In the genomic region with DNA sequence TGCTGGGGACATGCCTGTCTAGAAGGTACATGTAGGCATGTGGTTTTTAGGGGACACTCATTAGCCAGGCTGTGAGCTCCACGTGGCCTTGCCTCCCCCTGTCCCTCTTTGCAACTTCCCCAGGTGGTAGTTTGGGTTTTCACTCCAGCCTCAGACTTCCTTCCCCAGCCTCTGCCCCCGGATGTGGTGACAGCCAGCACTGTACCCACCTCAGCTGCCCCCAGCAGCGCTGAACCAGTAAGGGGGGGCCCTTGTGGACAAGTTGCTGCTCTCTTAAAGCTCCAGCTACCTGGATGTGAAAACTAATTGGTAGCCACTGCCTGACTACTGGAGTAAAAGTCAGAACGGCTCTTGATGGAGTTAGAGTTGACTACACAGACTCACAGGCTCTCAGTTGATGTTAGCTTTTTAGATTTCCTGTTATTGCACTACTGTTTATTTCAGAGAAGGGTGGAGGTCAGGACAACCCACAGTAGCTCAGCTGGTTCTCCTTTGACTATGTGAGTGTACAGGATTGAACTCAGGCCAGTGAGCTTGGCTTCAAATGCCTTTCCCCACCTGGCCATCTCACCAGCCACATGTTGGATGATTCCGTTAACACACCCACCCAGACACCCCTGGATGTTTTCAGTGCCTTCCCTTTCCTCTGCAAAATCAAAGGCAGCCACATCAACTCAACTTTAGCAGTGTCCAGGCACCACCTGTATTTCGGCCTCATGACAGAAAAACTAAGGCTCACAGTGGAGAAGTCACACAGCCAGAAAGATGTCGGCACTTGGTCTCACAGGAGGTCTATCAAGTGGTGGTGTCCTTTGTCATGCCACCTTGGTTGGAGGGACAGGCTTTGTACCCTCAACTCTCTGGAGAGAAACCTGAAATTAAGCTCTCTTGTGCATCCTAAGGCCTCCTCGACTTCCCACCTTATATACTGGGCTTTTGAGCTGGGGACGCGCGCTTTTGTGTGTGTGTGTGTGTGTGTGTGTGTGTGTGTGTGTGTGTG, we compare ENCODE assay signal across 8 mouse cellular contexts. TPM values are rescaled to one million over a fixed set of nuclear protein-coding genes. Genes with fewer than 3 reads are reported as not detected.
DNase-seq lines count a peak whose midpoint lies in the region; ATAC-seq and TF ChIP-seq lines count a peak whose summit lies in the region.

No protein-coding gene starts in this region.

- no peaks in the 10 kb centered on the region for H3K27me3 ChIP-seq in kidney, adult 2 months (replicated peaks; ENCODE audit: control insufficient read depth, insufficient read depth, low read length)
- no peaks in the 10 kb centered on the region for H3K27me3 ChIP-seq in forebrain, embryonic 13.5 days
- H3K27me3 ChIP-seq in limb, embryonic 12.5 days, result no peaks in the 10 kb centered on the region
- H3K27me3 ChIP-seq in midbrain, embryonic 12.5 days, result peaks cover 3% of the 10 kb centered on the region; the same call in 1 of the 2 replicates

- H3K4me3 ChIP-seq in kidney, adult 2 months (ENCODE audit: insufficient read depth, low read depth, low read length), result peak overlapping the region; percentile 83
- H3K4me3 ChIP-seq in forebrain, embryonic 13.5 days, result peak overlapping the region; percentile 62
- H3K4me3 ChIP-seq in limb, embryonic 12.5 days (replicated peaks), result peak overlapping the region; percentile 67
- H3K4me3 ChIP-seq in midbrain, embryonic 12.5 days, result peak overlapping the region; percentile 52

- no peak for TF ChIP-seq CTCF in kidney, adult 2 months (conservative IDR thresholded peaks at IDR 0.05; ENCODE audit: insufficient read depth, insufficient read length, low read depth, low read length)

- H3K27ac ChIP-seq in kidney, adult 2 months (ENCODE audit: insufficient read depth, low read depth, low read length), result peak overlapping the region; percentile 63
- H3K27ac ChIP-seq in forebrain, embryonic 13.5 days, result peak overlapping the region; percentile 19; the same call in 1 of the 2 replicates
- peak overlapping the region; percentile 90 for H3K27ac ChIP-seq in limb, embryonic 12.5 days
- peak overlapping the region; percentile 67 for H3K27ac ChIP-seq in midbrain, embryonic 12.5 days (replicated peaks)

- no peak for TF ChIP-seq POLR2A in kidney, adult 2 months (IDR thresholded peaks at IDR 0.05; ENCODE audit: low read depth, low read length)

- H3K9ac ChIP-seq in forebrain, embryonic 13.5 days, result peak overlapping the region; percentile 82; the same call in 1 of the 2 replicates
- H3K9ac ChIP-seq in limb, embryonic 12.5 days (replicated peaks), result peak overlapping the region; percentile 81
- peak overlapping the region; percentile 87 for H3K9ac ChIP-seq in midbrain, embryonic 12.5 days (replicated peaks)

- 0 out of 2 replicates have a peak, but pooled peaks have one; percentile 4 for ATAC-seq in forebrain, embryonic 13.5 days
- no peak for ATAC-seq in limb, embryonic 12.5 days (ENCODE audit: insufficient number of reproducible peaks, insufficient read depth, low FRiP score, low TSS enrichment, low read depth)
- no peak for ATAC-seq in midbrain, embryonic 12.5 days (ENCODE audit: low FRiP score, low read depth)

- H3K4me2 ChIP-seq in forebrain, embryonic 13.5 days, result peak overlapping the region; percentile 98
- peak overlapping the region; percentile 99 for H3K4me2 ChIP-seq in limb, embryonic 12.5 days
- H3K4me2 ChIP-seq in midbrain, embryonic 12.5 days (replicated peaks), result peak overlapping the region; percentile 97

- 44% methylated on average over 11 of the region's 11 CpGs for WGBS in kidney, adult 2 months
- 46% methylated on average over 11 of the region's 11 CpGs for WGBS in forebrain, embryonic 13.5 days
- 39% methylated on average over 11 of the region's 11 CpGs for WGBS in limb, embryonic 12.5 days
- WGBS in midbrain, embryonic 12.5 days, result 49% methylated on average over 11 of the region's 11 CpGs

- H3K4me1 ChIP-seq in kidney, adult 2 months (ENCODE audit: control insufficient read depth, insufficient read depth, low read length), result 0 out of 2 replicates have a peak, but pooled peaks cover 5% of the 10 kb centered on the region
- peaks cover 28% of the 10 kb centered on the region for H3K4me1 ChIP-seq in forebrain, embryonic 13.5 days
- peaks cover 29% of the 10 kb centered on the region for H3K4me1 ChIP-seq in limb, embryonic 12.5 days (replicated peaks)
- peaks cover 30% of the 10 kb centered on the region for H3K4me1 ChIP-seq in midbrain, embryonic 12.5 days

- H3K36me3 ChIP-seq in kidney, adult 2 months (ENCODE audit: control insufficient read depth, insufficient read depth, low read length), result no peaks in the 10 kb centered on the region
- peaks cover 51% of the 10 kb centered on the region for H3K36me3 ChIP-seq in forebrain, embryonic 13.5 days (ENCODE audit: poor library complexity, severe bottlenecking)
- H3K36me3 ChIP-seq in limb, embryonic 12.5 days, result peaks cover 48% of the 10 kb centered on the region
- peaks cover 51% of the 10 kb centered on the region for H3K36me3 ChIP-seq in midbrain, embryonic 12.5 days

- peak; percentile 21 for DNase-seq in kidney, adult 2 months
- DNase-seq in kidney, adult 8-10 months, result no peak
- peak; percentile 83 to 89 for DNase-seq in thymus, adult 18-20 months
- no peak for DNase-seq in adrenal gland, adult 18-20 months (ENCODE audit: low spot score in 2 of 2)
- DNase-seq in c-Kit-positive CD71-positive TER-119-positive erythroid progenitor cells, embryonic 14.5 days (ENCODE audit: low spot score), result no peak

- no peaks in the 10 kb centered on the region for H3K9me3 ChIP-seq in forebrain, embryonic 13.5 days (replicated peaks)
- H3K9me3 ChIP-seq in limb, embryonic 12.5 days, result no peaks in the 10 kb centered on the region
- H3K9me3 ChIP-seq in midbrain, embryonic 12.5 days, result no peaks in the 10 kb centered on the region

RNA-seq across cellular contexts. Expression of gene Prkd2, which starts 0.8 kb away (rescaled TPM):
- 18.3 and 23.3 TPM in 2 replicates for polyA plus RNA-seq in kidney, adult 2 months (2012; rRNA removed)
- 7.7 and 8.3 TPM in 2 replicates for polyA plus RNA-seq in forebrain, embryonic 13.5 days (2015; fragmentation: Nextera tagmentation; extraction: Ambion mirVana)
- 16.0 and 16.2 TPM in 2 replicates for polyA plus RNA-seq in limb, embryonic 12.5 days (2016; fragmentation: Nextera tagmentation; extraction: Ambion mirVana)
- 10.2 and 12.0 TPM in 2 replicates for polyA plus RNA-seq in midbrain, embryonic 12.5 days (2016; fragmentation: Nextera tagmentation; extraction: Ambion mirVana)
- total RNA-seq in adrenal gland, adult 18-20 months (2021), result 10 to 100 TPM; 13.9 to 23.3 TPM

RNA-seq across cellular contexts. Expression of gene Fkrp, which starts 25.3 kb away (rescaled TPM):
- 31.0 and 33.9 TPM in 2 replicates for polyA plus RNA-seq in kidney, adult 2 months (2012; rRNA removed)
- 24.0 and 28.0 TPM in 2 replicates for polyA plus RNA-seq in forebrain, embryonic 13.5 days (2015; fragmentation: Nextera tagmentation; extraction: Ambion mirVana)
- 33.1 and 34.8 TPM in 2 replicates for polyA plus RNA-seq in limb, embryonic 12.5 days (2016; fragmentation: Nextera tagmentation; extraction: Ambion mirVana)
- 36.9 and 41.2 TPM in 2 replicates for polyA plus RNA-seq in midbrain, embryonic 12.5 days (2016; fragmentation: Nextera tagmentation; extraction: Ambion mirVana)
- 10 to 100 TPM; 23.7 to 25.2 TPM for total RNA-seq in adrenal gland, adult 18-20 months (2021)

RNA-seq across cellular contexts. Expression of gene Strn4, which starts 26.2 kb away (rescaled TPM):
- polyA plus RNA-seq in kidney, adult 2 months (2012; rRNA removed), result 94.4 and 116 TPM in 2 replicates
- polyA plus RNA-seq in forebrain, embryonic 13.5 days (2015; fragmentation: Nextera tagmentation; extraction: Ambion mirVana), result 147 and 164 TPM in 2 replicates
- 148 and 155 TPM in 2 replicates for polyA plus RNA-seq in limb, embryonic 12.5 days (2016; fragmentation: Nextera tagmentation; extraction: Ambion mirVana)
- polyA plus RNA-seq in midbrain, embryonic 12.5 days (2016; fragmentation: Nextera tagmentation; extraction: Ambion mirVana), result 191 and 196 TPM in 2 replicates
- 10 to 100 TPM; 67.7 to 69.3 TPM for total RNA-seq in adrenal gland, adult 18-20 months (2021)

RNA-seq across cellular contexts. Expression of gene Dact3, which starts 33.3 kb away (rescaled TPM):
- 5.5 and 7.5 TPM in 2 replicates for polyA plus RNA-seq in kidney, adult 2 months (2012; rRNA removed)
- polyA plus RNA-seq in forebrain, embryonic 13.5 days (2015; fragmentation: Nextera tagmentation; extraction: Ambion mirVana), result 2.0 and 2.3 TPM in 2 replicates
- 9.8 and 12.5 TPM in 2 replicates for polyA plus RNA-seq in limb, embryonic 12.5 days (2016; fragmentation: Nextera tagmentation; extraction: Ambion mirVana)
- polyA plus RNA-seq in midbrain, embryonic 12.5 days (2016; fragmentation: Nextera tagmentation; extraction: Ambion mirVana), result 4.7 and 6.2 TPM in 2 replicates
- total RNA-seq in adrenal gland, adult 18-20 months (2021), result 1 to 10 TPM; 3.1 to 3.8 TPM

RNA-seq across cellular contexts. Expression of gene Gng8, which starts 49.7 kb away (rescaled TPM):
- 3.6 and 3.7 TPM in 2 replicates for polyA plus RNA-seq in kidney, adult 2 months (2012; rRNA removed)
- polyA plus RNA-seq in forebrain, embryonic 13.5 days (2015; fragmentation: Nextera tagmentation; extraction: Ambion mirVana), result 9.2 and 18.2 TPM in 2 replicates
- 13.2 and 16.2 TPM in 2 replicates for polyA plus RNA-seq in limb, embryonic 12.5 days (2016; fragmentation: Nextera tagmentation; extraction: Ambion mirVana)
- polyA plus RNA-seq in midbrain, embryonic 12.5 days (2016; fragmentation: Nextera tagmentation; extraction: Ambion mirVana), result 12.1 and 26.0 TPM in 2 replicates
- under 1 TPM in 1 of 2 experiments, not detected in 1; 0.35 TPM for total RNA-seq in adrenal gland, adult 18-20 months (2021)

Comparison
In these comparisons a context has a peak if more than half of its experiments do, and no peak if none do; other contexts are left out.
1. DNase-seq: peak in kidney, adult 2 months (single experiment) and thymus, adult 18-20 months (2 of 2); none in kidney, adult 8-10 months (0 of 2), adrenal gland, adult 18-20 months (0 of 2) and c-Kit-positive CD71-positive TER-119-positive erythroid progenitor cells, embryonic 14.5 days (single experiment).
2. H3K27ac ChIP-seq: peak in every context shown above with its lines; median percentile 90 in limb, embryonic 12.5 days; 67 in midbrain, embryonic 12.5 days; 63 in kidney, adult 2 months; 19 in forebrain, embryonic 13.5 days.
3. Peak in every context shown above with its lines, with median percentiles within 50 percentile points of each other: H3K4me3 ChIP-seq, H3K4me2 ChIP-seq and H3K9ac ChIP-seq.